Mouse (Mus musculus) hindbrain, embryonic 16.5 days (tissue): ENCODE measurements around the gene Klhl20. TPM values are rescaled to one million over a fixed set of nuclear protein-coding genes. Genes with fewer than 3 reads are reported as not detected.
A peak's percentile ranks its signal among the peaks of the same experiment; 100 is the strongest.

Experiments
- ATAC-seq: fragments of 200-750 bp; cut with Nextera tagmentation; 2 replicates; pipeline ENCODE4 v1.8.0; 2017; ENCODE audit warnings: moderate TSS enrichment, moderate library complexity
- H3K27ac ChIP-seq: fragments of 300-500 bp; sonication (generic); 2 replicates; pipeline ENCODE4 v1.5.1; 2014; ENCODE audit warnings: low read depth, mild to moderate bottlenecking, control low read depth, low read length, moderate library complexity
- H3K27me3 ChIP-seq: fragments of 300-500 bp; sonication (generic); replicated peaks from 2 replicates; pipeline ENCODE4 v1.6.1; 2014; ENCODE audit warnings: low read length; ENCODE audit not compliant: control insufficient read depth, insufficient read depth
- H3K36me3 ChIP-seq: fragments of 300-500 bp; sonication (generic); 2 replicates; pipeline ENCODE4 v1.6.1; 2014; ENCODE audit warnings: mild to moderate bottlenecking, low read length, moderate library complexity, mixed read lengths; ENCODE audit not compliant: control insufficient read depth, insufficient read depth
- H3K4me1 ChIP-seq: fragments of 300-500 bp; sonication (generic); 2 replicates; pipeline ENCODE4 v1.6.1; 2014; ENCODE audit warnings: low read depth, low read length; ENCODE audit not compliant: control insufficient read depth, insufficient read depth
- H3K4me2 ChIP-seq: fragments of 300-500 bp; sonication (generic); 2 replicates; pipeline ENCODE4 v1.6.1; 2014; ENCODE audit warnings: mild to moderate bottlenecking, low read length, control low read depth, moderate library complexity
- H3K4me3 ChIP-seq: fragments of 300-500 bp; sonication (generic); 2 replicates; pipeline ENCODE4 v1.5.1; 2014; ENCODE audit warnings: mild to moderate bottlenecking, low read length, control low read depth, moderate library complexity
- H3K9ac ChIP-seq: fragments of 300-500 bp; sonication (generic); 2 replicates; pipeline ENCODE4 v1.6.1; 2014; ENCODE audit warnings: low read depth, mild to moderate bottlenecking, control low read depth, low read length, moderate library complexity
- H3K9me3 ChIP-seq: fragments of 300-500 bp; sonication (generic); 2 replicates; pipeline ENCODE4 v1.6.1; 2014; ENCODE audit warnings: mild to moderate bottlenecking, low read length, moderate library complexity; ENCODE audit not compliant: control insufficient read depth
- WGBS: fragments of 180-500 bp; shearing (Covaris S2); extraction: QIAGEN DNeasy Blood & Tissue Kit; methylation state at CpG from one replicate; pipeline ENCODE4 v1.1.7; 2014; 5-methylcytosine and 5-hydroxymethylcytosine counted together
- polyA plus RNA-seq: library from polyadenylated mRNA; unstranded; fragments of >200 nt; fragmentation: Nextera tagmentation; extraction: Ambion mirVana; gene quantifications from 2 replicates; pipeline ENCODE4 v1.2.1, GENCODE M21; 2015

The Klhl20 gene
- polyA plus RNA-seq, 1 experiment from 2014 or later, result 17.2 TPM

GRCm38 (mm10) chr1:161143216-161143615 lies 11.9 kb upstream of the Klhl20 start:
- Histone ChIP-seq H3K4me3 (peak overlapping the region; percentile 55), H3K4me1 (no peaks in the 10 kb centered on the region), H3K27ac (no peak overlapping the region), H3K36me3 (no peaks in the 10 kb centered on the region), H3K9me3 (no peaks in the 10 kb centered on the region), H3K4me2 (peak overlapping the region; percentile 81), H3K9ac (no peak overlapping the region), H3K27me3 (no peaks in the 10 kb centered on the region)
- WGBS, result 86% methylated on average over 7 of the region's 7 CpGs
- no peak for ATAC-seq

- Histone ChIP-seq H3K4me1 (no peaks in the 10 kb centered on the region), H3K9ac (peak within 1 kb of the TSS; percentile 63), H3K27me3 (no peaks in the 10 kb centered on the region), H3K36me3 (no peaks in the 10 kb centered on the region), H3K4me3 (peak within 1 kb of the TSS; percentile 55), H3K9me3 (no peaks in the 10 kb centered on the region), H3K27ac (no peak within 1 kb of the TSS), H3K4me2 (peak within 1 kb of the TSS; percentile 81)
- 4% methylated on average over 33 of the region's 33 CpGs for WGBS
- peak; percentile 97 for ATAC-seq
These were observed 11.3 kb upstream of the Klhl20 start, which contains the start of gene Ankrd45 for GRCm38 (mm10) chr1:161142531-161143159. TSS of gene Ankrd45 (plus strand) at chr1:161142691.

- Histone ChIP-seq H3K27ac (no peak overlapping the region), H3K27me3 (0 out of 2 replicates have a peak, but pooled peaks cover 2% of the 10 kb centered on the region), H3K9ac (no peak overlapping the region), H3K4me2 (no peak overlapping the region), H3K9me3 (no peaks in the 10 kb centered on the region), H3K4me3 (no peak overlapping the region), H3K36me3 (no peaks in the 10 kb centered on the region), H3K4me1 (no peaks in the 10 kb centered on the region)
- ATAC-seq, result no peak
- WGBS, result 89% methylated on average over 9 of the region's 9 CpGs
These were observed 8.9 kb upstream of the Klhl20 start for GRCm38 (mm10) chr1:161140026-161140762.

- no peak for ATAC-seq
These were observed 8.2 kb upstream of the Klhl20 start for GRCm38 (mm10) chr1:161139496-161139895.

GRCm38 (mm10) chr1:161126461-161126860 lies 4.8 kb downstream of the Klhl20 start:
- H3K27ac ChIP-seq, result no peak overlapping the region
- no peak for ATAC-seq
- peaks cover 16% of the 10 kb centered on the region for H3K4me1 ChIP-seq
- no peaks in the 10 kb centered on the region for H3K36me3 ChIP-seq
- 70% methylated on average over 1 of the region's 1 CpGs for WGBS
- no peaks in the 10 kb centered on the region for H3K9me3 ChIP-seq
- H3K4me3 ChIP-seq, result no peak overlapping the region
- H3K27me3 ChIP-seq, result no peaks in the 10 kb centered on the region
- H3K9ac ChIP-seq, result no peak overlapping the region
- no peak overlapping the region for H3K4me2 ChIP-seq

More at GRCm38 (mm10) chr1:161139496-161139895, 8.2 kb upstream of the Klhl20 start:
- H3K36me3 ChIP-seq, result no peaks in the 10 kb centered on the region
- no peak overlapping the region for H3K4me2 ChIP-seq
- H3K4me1 ChIP-seq, result no peaks in the 10 kb centered on the region
- 87% methylated on average over 2 of the region's 2 CpGs for WGBS
- no peaks in the 10 kb centered on the region for H3K9me3 ChIP-seq
- no peak overlapping the region for H3K4me3 ChIP-seq
- 0 out of 2 replicates have a peak, but pooled peaks cover 2% of the 10 kb centered on the region for H3K27me3 ChIP-seq
- no peak overlapping the region for H3K9ac ChIP-seq
- H3K27ac ChIP-seq, result no peak overlapping the region

- WGBS, result 90% methylated on average over 10 of the region's 10 CpGs
- H3K36me3 ChIP-seq, result peaks cover 5% of the 10 kb centered on the region; the same call in 1 of the 2 replicates
- H3K9ac ChIP-seq, result no peak overlapping the region
- no peaks in the 10 kb centered on the region for H3K27me3 ChIP-seq
- H3K4me1 ChIP-seq, result peaks cover 1% of the 10 kb centered on the region; the same call in 1 of the 2 replicates
- no peak overlapping the region for H3K27ac ChIP-seq
- no peak overlapping the region for H3K4me3 ChIP-seq
- no peak overlapping the region for H3K4me2 ChIP-seq
- ATAC-seq, result no peak
- H3K9me3 ChIP-seq, result no peaks in the 10 kb centered on the region
These were observed 8.5 kb downstream of the Klhl20 start for GRCm38 (mm10) chr1:161122661-161123418.

GRCm38 (mm10) chr1:161114591-161114990 lies 16.7 kb downstream of the Klhl20 start:
- no peak for ATAC-seq

GRCm38 (mm10) chr1:161109216-161109615 lies 22.1 kb downstream of the Klhl20 start:
- Histone ChIP-seq H3K27ac (no peak overlapping the region), H3K4me3 (no peak overlapping the region), H3K27me3 (no peaks in the 10 kb centered on the region), H3K4me2 (no peak overlapping the region), H3K9ac (no peak overlapping the region), H3K36me3 (peaks cover 6% of the 10 kb centered on the region; the same call in 1 of the 2 replicates), H3K4me1 (no peaks in the 10 kb centered on the region), H3K9me3 (no peaks in the 10 kb centered on the region)
- no peak for ATAC-seq
- 79% methylated on average over 8 of the region's 8 CpGs for WGBS

More at GRCm38 (mm10) chr1:161114591-161114990, 16.7 kb downstream of the Klhl20 start:
- Histone ChIP-seq H3K4me3 (no peak overlapping the region), H3K4me1 (no peaks in the 10 kb centered on the region), H3K36me3 (no peaks in the 10 kb centered on the region), H3K27ac (no peak overlapping the region), H3K4me2 (no peak overlapping the region), H3K9ac (no peak overlapping the region), H3K27me3 (no peaks in the 10 kb centered on the region), H3K9me3 (no peaks in the 10 kb centered on the region)

- Histone ChIP-seq H3K9ac (no peak overlapping the region), H3K36me3 (peaks cover 7% of the 10 kb centered on the region), H3K4me1 (no peaks in the 10 kb centered on the region), H3K4me3 (no peak overlapping the region), H3K4me2 (no peak overlapping the region), H3K27ac (no peak overlapping the region), H3K27me3 (no peaks in the 10 kb centered on the region), H3K9me3 (no peaks in the 10 kb centered on the region)
- no peak for ATAC-seq
- WGBS, result 97% methylated on average over 1 of the region's 1 CpGs
These were observed 27.5 kb downstream of the Klhl20 start for GRCm38 (mm10) chr1:161103842-161104241.
